Mouse (Mus musculus): ENCODE results near the gene Gstp1.
"Not testable (repeated sequence)": the region's sequence is repeated elsewhere in the genome, so short reads cannot be mapped to it uniquely, and the experiment has no call there.

Gene Gstp1

DNA sequence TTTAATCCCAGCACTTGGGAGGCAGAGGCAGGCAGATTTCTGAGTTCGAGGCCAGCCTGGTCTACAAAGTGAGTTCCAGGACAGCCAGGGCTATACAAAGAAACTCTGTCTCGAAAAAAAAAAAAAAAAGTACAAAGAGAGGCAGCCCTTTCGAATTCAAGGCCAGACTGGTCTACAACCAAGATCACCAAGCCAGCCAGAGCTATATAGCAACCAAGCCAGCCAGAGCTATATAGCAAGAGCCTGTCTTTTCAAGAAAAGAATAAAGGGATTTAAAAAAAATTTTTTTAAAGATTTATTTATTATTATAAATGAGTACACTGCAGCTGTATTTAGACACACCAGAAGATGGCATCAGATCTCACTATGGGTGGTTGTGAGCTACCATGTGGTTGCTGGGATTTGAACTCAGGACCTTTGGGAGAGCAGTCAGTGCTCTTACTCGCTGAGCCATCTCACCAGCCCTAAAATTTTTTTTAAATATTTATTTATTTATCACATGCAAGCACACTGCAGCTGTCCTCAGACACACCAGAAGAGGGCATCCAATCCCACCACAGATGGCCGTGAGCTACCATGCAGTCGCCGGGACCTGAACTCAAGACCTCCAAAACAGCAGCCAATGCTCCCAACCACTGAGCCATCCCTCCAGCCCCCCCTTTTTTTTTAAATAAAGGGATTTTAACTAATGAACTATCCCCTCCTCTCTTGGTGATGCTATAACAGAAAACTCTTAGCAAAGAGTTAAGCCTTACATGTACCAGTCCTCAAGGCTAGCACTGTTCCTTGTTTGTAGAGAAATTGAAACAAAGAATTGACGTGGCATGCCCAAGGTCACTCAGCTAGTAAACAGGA is 22.5 kb upstream of the Gstp1 start:
- DNase-seq (ENCODE audit: low read depth): not testable (repeated sequence)

DNA sequence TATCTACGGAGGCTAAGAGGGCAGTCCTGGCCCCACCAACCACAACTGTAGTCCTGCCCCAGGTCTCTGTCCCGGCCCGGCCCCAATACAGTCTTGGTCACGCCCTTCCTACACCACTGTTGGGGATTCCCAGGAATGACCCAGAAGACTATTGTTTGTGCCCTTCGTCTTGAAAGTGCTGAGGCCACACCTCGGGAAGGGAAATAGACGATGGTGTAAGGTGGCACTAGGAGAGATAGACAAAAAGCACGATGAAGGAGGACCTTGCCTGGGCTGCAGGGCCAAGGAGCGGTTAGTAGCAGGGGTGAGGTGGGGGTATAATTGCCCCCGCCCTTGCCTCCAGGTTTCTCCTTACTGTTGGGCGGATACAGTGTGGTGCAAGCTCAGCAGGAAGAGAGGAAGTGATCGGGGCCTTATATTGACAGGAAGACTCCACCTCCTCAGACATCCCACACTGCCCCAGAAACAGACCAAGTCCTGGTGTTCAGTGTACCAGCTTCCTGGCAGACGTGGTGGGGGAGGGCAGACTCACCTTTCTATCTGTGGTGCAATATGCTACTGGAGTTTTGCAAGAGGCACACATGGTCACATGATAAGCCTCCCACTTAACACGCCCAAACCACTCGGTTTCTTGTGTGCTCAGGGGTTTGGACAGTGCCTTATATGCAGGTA is 21.4 kb upstream of the Gstp1 start, which contains the start of gene Gstp3:
Gene Gstp3, minus strand, starts transcription at position 501 of the 672 bp plus-strand sequence.
- DNase-seq (ENCODE audit: low read depth): no peak

DNA sequence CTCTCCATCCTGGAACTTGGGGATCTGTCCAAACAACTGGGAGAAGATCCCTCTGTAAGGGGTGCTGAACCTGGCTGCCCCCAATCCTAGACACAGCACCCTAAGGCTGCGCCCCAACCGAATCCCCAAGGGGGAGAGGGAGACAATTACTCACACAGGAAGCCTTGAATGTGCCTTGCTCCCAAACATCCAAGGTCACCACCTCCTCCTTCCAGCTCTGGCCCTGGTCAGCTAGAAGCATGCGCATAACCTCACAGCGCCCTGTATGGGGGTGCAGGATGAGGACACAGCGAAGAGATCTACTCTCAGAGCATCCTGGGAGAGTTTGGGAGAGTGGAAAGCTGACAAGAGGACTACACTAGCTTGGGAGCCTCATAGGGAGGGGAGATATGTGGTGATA is 20.8 kb upstream of the Gstp1 start:
- DNase-seq (ENCODE audit: low read depth): no peak

DNA sequence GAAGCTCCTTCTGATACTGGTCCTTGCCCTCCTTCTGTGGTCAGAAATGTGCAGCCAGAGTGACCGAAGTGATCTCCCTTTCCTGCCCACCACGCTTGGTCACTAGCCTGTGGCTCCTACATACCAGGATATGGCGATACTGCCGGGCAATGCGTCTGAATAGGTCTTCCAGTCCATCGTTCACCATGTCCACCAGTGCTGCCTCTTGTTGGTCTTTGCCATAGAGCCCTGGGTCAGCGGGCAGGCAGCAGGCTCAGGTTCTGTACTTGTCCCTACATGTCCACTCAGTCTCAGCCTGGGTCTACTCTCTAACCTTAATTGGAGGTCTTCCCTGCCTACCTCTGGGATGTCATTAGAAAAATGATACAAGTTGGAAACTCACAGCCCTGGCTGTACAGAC is 20.2 kb upstream of the Gstp1 start:
- DNase-seq (ENCODE audit: low read depth): no peak

DNA sequence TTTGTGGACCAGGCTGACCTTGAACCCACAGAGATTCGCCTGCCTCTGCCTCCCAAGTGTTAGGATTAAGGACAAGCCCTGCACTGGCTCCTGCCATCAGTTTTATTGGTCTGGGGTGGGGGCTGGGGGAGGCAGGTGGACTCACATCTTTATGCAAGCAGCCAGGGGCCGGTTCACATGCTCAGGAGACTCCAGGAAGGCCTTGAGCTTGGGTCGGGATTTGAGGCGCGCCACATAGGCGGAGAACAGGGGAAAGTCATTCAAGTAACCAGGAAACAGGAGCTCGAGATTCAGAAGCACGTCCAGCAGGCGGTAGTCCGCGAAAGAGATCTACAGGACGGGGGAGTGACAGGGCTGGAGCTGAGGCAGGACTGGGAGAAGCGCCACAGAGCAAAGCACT is 19.6 kb upstream of the Gstp1 start:
- DNase-seq (ENCODE audit: low read depth): no peak

DNA sequence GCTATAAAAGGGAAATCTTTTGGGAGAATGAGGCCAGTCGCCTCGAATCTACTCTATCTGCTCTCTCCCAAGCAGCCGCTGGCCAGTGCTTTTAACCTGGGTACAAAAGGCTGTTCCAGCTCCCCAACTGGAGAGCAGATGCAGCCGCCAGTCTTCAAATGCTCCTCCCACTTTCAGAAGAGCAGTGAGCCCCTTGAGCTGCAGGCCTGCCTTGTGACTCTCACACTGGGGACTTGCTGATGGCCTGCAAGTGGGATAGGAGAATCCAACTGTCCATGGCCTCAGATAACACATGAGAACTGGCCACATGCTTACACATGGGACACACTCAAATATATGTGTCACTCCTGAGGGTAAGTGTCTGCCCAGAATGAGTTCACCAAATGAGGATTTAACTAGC is 18.9 kb upstream of the Gstp1 start:
- no peak for DNase-seq (ENCODE audit: low read depth)

DNA sequence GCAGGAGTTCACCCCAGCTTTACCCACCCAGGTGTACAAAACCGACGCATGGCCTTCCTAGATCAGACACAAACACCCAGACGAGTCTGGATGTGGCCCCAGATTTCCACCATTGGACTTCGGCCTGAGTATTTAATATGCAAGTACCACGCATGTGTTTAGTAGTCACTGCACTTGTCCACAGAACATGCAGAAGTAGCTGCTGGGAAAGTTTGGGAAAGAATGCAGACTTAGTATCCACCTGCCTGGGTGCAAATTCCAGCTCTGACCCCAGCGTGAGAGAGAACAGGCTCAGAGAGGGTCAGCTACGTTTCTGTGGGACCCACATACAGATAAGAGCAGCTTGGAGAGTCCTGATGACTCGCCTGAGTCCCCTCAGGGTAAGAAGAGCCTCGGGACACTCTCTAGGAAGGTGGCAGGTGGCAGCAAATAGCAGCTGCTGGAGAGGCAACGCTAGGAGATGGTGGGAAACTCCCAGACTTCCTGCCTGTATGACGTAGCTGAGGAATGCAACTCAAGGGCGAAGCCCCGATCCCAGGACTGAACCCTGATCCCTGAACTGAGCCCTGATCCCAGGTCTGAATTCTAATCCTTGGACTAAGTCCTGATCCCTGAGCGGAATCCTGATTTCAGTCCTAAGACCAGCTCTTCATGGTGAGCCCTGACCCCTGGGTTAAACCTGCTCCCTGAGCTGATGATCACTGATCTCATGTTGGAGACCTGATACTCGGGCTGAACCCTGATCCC is 18.3 kb upstream of the Gstp1 start:
- DNase-seq (ENCODE audit: low read depth): no peak

DNA sequence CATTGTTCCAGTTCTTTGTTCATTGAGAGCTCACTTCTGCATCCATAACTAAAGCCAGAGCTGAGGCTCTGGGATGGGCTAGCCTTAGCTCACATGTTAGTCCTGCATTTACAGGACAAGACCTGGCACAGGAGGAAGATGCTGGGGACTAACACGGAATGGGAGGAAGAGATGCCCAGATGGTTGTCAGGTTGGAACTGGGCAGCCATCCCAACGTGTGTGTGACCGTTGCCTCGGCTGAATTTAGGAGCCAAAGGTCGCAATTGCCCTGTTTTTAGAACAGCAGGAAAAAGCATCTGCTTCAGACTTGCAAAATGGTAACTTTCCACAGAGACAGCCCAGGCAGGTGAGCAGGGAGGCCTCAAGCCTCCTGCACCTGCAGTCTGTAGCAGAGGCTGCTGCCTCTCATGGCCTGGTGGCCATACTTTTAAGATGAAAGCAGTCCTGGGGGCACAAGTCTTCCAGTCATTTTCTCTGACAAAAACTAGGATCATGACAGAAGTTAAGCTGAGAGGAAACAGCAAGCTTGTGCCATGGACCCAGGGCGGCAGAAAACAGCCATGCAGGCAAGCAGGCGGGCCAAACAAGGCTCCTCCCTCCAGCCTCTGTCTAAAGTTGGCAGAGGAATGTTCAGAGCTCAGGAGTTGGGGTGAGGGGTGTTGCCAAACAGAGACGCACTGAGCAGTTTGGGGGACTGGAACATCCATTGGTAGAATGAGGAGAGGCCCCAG is 17.6 kb upstream of the Gstp1 start:
- no peak for DNase-seq (ENCODE audit: low read depth)

DNA sequence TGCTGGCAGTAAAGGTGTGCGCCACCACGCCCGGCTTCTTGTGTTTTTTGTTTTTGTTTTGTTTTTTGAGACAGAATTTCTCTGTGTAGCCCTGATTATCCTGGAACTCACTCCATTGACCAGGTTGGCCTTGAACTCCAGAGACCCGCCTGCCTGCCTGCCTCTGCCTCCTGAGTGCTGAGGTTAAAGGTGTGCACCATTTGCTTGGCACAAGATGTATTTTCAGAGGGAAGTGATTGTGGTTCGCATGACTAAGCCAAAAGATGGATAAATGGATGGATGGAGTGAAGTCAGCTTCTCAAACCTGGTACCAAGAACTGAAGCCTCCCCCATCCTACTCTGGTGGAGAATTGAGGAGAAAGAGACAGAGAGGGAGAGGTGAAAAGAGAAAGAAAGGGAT is 16.8 kb upstream of the Gstp1 start:
- no peak for DNase-seq (ENCODE audit: low read depth)

DNA sequence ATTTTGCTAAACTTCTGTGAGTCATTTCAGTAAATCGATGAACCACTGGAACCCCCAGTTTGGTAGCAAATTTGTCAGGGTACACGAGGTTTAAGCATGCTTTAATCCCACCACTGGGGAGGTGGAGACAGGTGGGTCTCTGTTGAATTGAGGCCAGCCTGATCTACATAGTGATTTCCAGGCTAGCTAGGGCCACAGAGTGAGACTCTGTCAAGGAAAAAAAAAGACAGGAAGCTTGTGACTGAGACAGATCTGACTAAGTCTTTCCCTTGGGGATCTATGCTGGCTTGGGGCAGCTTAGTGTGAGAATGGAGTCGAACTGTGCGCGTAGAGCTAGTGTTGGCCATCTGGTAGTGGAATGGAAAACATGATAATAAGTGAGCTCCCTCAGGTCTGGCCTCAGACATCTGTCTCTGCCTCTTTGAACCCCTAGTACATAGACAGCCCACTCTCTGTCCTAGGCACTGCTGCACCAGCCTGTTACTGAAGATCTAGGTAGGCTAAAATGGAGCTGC is 14.8 kb upstream of the Gstp1 start:
- DNase-seq (ENCODE audit: low read depth): no peak

DNA sequence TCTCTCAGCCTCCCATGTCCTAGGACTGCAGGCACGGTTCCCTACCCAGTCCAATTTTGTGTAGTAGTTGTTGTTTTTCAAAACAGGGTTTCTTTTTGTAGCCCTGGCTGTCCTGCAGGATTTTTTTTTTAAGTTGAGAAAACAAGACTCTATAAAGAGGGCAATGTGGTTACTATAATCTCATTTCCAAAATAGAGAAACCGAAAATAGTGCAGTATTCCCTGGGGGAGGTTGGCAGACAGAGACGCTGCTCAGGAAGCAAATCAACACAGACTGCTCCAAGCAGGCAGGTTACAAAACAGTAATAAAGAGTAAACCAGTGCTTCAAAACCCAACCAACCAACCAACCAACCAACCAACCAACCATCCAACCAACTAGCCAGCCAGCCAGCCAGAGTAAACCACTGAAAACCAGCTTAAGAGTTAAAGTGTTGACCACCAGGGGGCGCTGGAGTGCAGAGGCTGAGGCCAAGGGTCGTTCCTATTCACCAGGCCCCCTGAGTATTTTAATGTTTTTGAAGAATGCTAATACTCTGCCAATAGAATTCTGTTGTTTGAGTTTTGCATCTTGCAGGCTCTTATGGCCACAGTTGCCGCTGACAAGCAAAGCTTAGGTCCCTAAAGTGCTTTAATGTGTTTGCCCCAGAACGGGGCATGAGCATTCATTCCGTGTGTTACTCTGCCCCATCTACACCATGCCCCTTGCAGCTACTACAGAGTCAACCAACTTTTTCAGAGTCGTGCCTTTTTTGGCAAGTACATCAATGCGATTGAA is 14.1 kb upstream of the Gstp1 start:
- peak; percentile 71 for DNase-seq (ENCODE audit: low read depth)

DNA sequence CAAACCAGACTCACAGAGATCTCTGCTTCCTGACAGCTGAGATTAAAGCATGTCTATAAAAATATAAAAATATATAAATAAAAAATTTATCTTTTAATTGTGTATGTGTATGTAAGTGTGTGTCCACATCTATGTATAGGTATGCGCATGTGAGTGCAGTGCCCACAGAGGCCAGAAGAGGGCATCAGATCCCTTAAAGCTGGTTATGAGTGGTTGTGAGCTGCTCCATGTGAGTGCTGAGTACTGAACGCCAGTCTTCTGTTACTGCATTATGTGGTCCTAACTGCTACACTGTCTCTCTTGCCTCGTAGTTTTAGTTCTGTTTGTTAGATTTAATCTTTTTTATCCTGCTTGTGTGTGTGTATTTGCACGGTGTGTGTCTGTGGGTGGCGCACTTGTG is 13.2 kb upstream of the Gstp1 start:
- no peak for DNase-seq (ENCODE audit: low read depth)

DNA sequence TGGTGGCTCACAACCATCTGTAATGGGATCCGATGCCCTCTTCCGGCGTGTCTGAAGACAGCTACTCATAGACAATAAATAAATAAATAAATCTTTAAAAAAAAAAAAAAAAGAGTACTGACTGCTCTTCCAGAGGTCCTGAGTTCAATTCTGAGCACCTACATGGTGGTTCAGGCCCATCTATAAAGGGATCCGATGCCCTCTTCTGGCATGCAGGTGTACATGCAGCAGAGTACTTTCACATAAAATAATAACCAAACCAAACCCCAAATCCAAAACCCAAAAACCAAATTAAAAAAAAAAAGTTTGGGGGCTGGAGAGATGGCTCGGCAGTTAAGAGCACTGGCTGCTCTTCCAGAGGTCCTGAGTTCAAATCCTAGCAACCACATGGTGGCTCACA is 11.3 kb upstream of the Gstp1 start:
- not testable (repeated sequence) for DNase-seq (ENCODE audit: low read depth)

DNA sequence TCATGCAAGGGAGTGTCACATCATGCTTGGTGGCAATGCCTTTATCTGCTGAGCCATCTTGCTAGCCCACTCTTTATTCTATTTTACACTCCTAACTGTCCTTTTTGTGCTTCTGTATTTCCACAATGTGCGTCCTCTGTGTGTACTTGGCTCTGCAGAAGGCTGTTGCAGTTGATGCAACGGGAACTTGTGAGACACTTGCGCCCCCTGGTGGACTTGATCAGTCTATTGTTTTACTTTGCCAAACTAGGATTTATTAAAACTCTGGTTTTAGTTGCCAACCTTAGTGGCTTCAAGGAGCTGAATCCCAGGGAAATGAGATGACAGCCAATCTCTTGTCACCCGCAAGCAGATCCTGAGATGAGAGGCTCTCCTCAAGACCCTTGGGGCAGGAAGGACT is 10.1 kb upstream of the Gstp1 start:
- peak; percentile 85 for DNase-seq (ENCODE audit: low read depth)

DNA sequence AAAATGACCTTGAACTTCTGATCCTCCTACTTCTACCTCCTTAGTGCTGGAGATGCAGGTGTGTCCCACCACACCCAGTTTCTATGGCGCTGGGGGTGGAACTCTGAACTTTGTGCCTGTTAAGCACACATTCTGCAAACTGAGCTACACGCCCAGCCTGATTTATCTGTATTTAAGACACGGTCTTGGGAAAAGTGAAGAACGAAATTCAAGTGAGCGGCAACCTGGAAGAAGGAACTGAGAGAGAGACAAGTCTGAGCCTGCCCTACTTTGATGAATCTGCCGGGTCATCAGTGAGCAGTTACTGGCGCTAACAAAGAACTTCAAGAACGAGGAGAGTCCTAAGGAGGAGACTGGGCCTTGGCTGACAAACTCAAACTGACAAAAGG is 9.1 kb upstream of the Gstp1 start:
- no peak for DNase-seq (ENCODE audit: low read depth)

DNA sequence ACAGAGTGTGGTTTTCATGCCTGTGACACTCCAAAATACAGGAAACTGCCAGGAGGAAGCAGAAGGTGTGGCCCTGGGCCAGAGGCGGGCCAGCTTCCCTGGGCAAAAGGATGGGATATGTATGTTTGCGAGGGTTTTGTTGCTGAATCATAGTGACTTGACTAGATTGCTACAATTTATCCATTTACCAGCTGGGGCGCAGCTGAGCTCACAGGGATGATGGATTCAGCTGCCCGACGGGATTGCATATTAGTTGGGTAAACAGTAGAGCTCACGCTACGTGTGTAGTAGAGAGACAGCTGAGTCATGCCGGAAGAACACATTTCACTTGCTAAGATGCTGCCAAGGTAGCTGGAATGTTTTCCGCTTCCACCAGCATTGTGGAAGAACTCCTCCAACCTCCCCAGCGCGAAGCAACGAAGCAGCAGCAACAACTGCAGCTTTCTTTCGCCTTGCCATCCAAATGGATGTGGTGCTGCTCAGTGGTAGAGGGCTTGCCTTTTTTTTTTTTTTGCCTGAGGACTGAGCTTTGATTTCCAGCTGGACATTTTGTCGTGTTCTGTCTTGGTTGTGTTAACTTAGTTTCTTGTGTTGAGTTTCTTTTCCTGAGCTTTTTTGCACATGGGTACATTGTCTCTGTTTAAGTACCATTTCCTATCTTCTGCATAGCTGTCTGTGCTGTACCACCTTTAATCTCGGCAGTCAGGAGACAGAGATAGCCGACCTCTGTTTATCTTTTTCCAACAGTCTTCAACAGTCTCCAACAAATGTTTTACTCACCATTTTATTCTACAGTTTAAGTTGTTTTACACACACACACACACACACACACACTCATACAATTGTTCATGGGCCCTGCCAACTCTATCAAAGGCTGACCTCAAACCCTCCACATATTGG is 8.4 kb upstream of the Gstp1 start, which contains the start of gene Gstp2:
Gene Gstp2, minus strand, starts transcription at position 58 of the 900 bp plus-strand sequence.
- no peak for DNase-seq (ENCODE audit: low read depth)

DNA sequence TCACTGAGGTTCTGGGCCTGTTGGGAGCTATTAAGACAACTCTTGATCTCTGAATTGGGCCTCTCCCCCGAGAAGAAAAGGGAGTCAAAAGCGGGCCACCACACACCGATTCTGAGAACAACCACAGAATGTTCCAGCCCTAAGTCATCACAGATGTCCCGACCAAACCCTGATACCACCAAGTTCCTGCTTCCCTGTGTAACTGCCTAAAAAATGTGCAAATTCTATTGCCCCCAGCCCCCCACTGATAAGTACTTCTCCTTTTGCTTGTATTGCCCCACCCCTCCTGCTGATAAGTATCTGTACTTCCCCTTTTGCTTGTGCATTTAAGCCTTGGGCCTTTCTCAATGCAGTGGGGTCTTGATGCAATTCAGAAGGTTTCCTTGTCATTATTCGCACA is 6.3 kb upstream of the Gstp1 start:
- DNase-seq (ENCODE audit: low read depth): not testable (repeated sequence)

DNA sequence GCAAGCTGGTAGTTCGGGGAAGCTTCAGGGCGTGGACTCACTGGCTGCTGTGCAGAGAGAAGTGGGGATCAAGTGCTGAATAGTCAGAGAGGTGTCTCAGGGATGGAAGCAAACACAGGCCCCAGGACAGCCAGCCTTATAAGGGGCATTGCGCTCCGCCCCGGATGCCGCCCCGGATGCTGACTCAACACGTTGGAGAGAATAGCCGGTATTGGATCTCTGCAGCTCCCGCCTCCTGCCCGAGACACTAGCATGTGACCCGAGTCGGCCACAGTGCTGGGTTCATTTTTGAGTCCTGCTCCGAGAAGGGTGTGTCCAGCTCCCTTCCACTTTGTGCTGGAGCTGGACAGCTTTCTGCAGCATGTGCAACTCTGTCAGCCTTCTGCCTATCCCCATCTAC is 4.3 kb upstream of the Gstp1 start:
- DNase-seq (ENCODE audit: low read depth): no peak

DNA sequence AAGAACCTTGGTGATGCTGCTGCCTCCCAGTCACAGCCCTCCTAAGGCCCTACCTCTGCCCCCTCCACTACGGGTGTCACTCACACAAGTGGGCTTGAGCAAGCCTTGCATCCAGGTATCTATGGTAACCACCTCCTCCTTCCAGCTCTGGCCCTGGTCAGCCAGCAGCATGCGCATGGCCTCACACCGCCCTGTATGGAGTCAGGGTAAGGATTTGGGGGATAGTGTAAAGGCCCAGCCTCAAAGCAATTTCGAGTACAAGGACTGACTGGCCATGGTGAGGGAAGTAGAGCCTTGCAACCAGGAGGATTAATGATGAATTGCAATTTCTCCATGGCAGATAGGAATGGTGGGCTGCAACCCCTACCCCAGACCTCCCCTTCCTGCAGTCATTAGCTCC is 3.7 kb upstream of the Gstp1 start:
- not testable (repeated sequence) for DNase-seq (ENCODE audit: low read depth)

DNA sequence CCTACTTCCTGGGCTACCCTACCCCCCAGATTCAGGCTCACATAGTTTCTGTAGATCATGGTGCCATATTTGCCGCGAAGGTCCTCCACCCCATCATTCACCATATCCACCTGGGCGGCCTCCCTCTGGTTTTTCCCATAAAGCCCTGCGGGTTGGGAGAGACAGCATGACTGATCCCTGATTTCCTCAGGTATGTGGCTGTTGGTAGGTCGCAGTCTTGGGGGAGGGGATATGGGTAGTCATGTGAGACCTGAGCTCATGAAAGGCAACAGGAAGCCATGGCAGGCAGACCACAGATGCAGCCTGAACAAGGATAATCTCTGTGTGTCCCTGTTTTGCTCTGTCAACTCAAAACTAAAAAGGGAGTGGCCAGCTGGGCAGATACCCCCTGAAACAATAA is 3.2 kb upstream of the Gstp1 start:
- DNase-seq (ENCODE audit: low read depth): not testable (repeated sequence)
